Mouse (Mus musculus): ENCODE data around the gene Rcc1l. TPM values are rescaled to one million over a fixed set of nuclear protein-coding genes. Genes with fewer than 3 reads are reported as not detected.

Rcc1l gene
- total RNA-seq (2023) = 10 to 100 TPM; 16.4 to 19.6 TPM

DNA sequence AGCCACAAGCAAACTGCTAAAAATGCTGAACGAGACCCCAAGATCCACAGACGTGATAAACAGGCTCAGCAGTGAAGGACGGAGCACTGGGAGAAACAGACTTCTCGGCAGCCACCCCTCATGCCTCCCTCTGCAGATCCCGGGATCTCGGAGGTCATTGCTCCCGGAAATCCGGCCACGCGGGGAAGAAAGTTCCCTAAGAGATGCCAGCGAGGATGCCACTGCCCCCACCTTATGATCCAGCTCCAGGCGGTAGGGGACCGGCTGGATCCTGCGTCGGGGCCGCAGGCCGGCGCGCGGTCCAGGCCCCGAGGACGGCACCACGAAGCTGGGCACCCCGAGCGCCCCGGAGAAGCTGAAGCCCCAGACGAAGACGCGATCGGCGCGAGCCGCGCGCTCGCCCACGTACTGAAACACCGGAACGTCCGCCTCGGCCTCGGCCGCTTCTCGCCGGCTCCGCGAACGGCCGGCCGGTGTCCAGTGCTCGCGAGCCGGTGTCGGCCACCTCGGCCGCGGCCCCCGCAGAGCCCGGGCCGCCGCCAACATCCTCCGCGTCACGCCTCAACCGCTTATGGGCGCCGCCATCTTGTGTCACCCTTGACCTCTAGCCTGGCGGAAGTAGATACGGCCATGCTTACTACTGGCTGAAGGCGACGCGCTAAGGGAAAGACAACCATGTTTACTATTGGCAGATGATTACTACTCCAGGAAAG is at the start of gene Rcc1l:
Gene Rcc1l, minus strand, starts transcription at position 606 of the 713 bp plus-strand sequence.

DNA sequence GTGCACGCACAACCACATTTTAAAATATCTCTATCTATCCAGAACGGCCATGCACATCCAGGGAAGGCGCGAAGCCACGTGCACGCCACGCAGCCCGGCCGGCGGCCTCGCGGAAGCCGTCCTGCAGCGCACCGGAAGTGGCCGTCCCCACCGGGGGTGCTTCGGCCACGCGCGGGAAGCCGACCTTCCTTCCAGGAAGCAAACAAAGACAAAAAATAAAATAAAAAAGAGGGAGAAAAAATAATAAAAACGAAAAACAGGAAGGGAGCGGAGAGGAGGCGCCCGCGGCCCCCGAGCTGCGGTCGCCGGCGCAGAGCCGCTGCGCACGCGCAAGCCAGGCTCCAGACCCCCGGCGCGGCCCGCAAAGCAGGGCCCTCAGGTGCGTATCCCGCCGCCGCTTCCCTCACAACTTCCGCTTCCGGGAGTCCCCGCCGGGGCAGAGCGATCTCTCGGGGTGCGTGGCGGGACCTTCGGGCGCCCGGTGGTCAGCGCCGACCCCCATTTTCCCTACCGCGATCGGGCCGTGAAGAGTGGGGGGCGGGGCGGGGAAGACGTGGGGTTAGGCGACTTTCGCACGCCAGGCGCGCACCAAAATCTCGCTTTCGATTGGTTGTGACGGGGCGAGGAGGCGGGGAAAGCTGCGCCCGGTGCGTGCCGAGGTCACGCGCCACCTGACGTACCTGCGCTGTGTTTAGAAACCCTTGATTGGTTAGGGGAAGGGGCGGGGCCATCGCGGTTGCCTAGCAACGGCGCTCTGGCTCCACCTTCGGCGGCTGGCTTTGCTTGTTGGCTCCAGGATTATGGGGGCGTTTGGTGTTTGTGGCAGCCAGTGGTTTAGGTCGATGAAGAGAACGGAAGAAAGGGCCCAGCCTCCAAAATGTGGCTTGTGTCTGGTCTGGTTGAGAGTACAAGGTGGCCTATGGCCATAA is 7.6 kb upstream of the Rcc1l start, which contains the start of gene Gtf2ird2:
Gene Gtf2ird2, plus strand, starts transcription at position 140 of the 929 bp plus-strand sequence.

GRCm38 (mm10) chr5:134099496-134100211 is 76.9 kb downstream of the Rcc1l start, which contains the start of gene Castor2:
Gene Castor2 (plus strand): TSS chr5:134099711.

Other genes starting within 250 kb of the Rcc1l start
- gene Castor2, start 77.1 kb downstream of the Rcc1l start, total RNA-seq (2023) = 1 to 10 TPM; 6.9 to 7.3 TPM
- gene Gtf2ird2, start 7.2 kb upstream of the Rcc1l start, total RNA-seq (2023) = 10 to 100 TPM; 18.7 to 19.3 TPM
- 100 to 1,000 TPM; 274 to 314 TPM for gene Ncf1, start 52.9 kb upstream of the Rcc1l start, total RNA-seq (2023)
- 10 to 100 TPM; 84.1 to 88.6 TPM for gene Gtf2i, start 138.0 kb upstream of the Rcc1l start, total RNA-seq (2023)

All from B cell, adult 67 days (primary cell).